Mouse (Mus musculus): ENCODE results near the gene Unc45a. TPM values are rescaled to one million over a fixed set of nuclear protein-coding genes. Genes with fewer than 3 reads are reported as not detected.

The Unc45a gene
- polyA plus RNA-seq, 1 experiment from 2014 or later = 34.7 TPM

- WGBS = 86% methylated on average over 9 of the region's 9 CpGs
- Histone ChIP-seq H3K36me3 (ENCODE audit: control insufficient read depth, insufficient read depth, low read length) (no peaks in the 10 kb centered on the region), H3K9ac (ENCODE audit: low read length) (no peak overlapping the region), H3K27me3 (ENCODE audit: control insufficient read depth, insufficient read depth, low read length) (no peaks in the 10 kb centered on the region), H3K27ac (replicated peaks; ENCODE audit: low read depth, low read length) (no peak overlapping the region), H3K4me2 (ENCODE audit: low read depth, severe bottlenecking) (no peak overlapping the region), H3K4me1 (ENCODE audit: control insufficient read depth, insufficient read depth, low read length) (no peaks in the 10 kb centered on the region), H3K4me3 (ENCODE audit: low read depth, low read length) (no peak overlapping the region), H3K9me3 (ENCODE audit: control insufficient read depth, low read length) (no peaks in the 10 kb centered on the region)
- no peak for ATAC-seq (ENCODE audit: insufficient number of reproducible peaks, low FRiP score, low TSS enrichment, low read depth)
- no peak for DNase-seq (ENCODE audit: low spot score)
Observed at GRCm38 (mm10) chr7:80375376-80376039, 34.7 kb upstream of the Unc45a start.

GRCm38 (mm10) chr7:80374733-80375132 lies 33.9 kb upstream of the Unc45a start:
- H3K27ac ChIP-seq (replicated peaks; ENCODE audit: low read depth, low read length) = no peak overlapping the region
- no peaks in the 10 kb centered on the region for H3K36me3 ChIP-seq (ENCODE audit: control insufficient read depth, insufficient read depth, low read length)
- ATAC-seq (ENCODE audit: insufficient number of reproducible peaks, low FRiP score, low TSS enrichment, low read depth) (no peak), DNase-seq (ENCODE audit: low spot score) (no peak)
- no peak overlapping the region for H3K4me3 ChIP-seq (ENCODE audit: low read depth, low read length)
- H3K27me3 ChIP-seq (ENCODE audit: control insufficient read depth, insufficient read depth, low read length) = no peaks in the 10 kb centered on the region
- H3K4me2 ChIP-seq (ENCODE audit: low read depth, severe bottlenecking) = no peak overlapping the region
- H3K4me1 ChIP-seq (ENCODE audit: control insufficient read depth, insufficient read depth, low read length) = peaks cover 1% of the 10 kb centered on the region; the same call in 1 of the 2 replicates
- H3K9me3 ChIP-seq (ENCODE audit: control insufficient read depth, low read length) = no peaks in the 10 kb centered on the region
- no peak overlapping the region for H3K9ac ChIP-seq (ENCODE audit: low read length)
- 89% methylated on average over 3 of the region's 3 CpGs for WGBS

GRCm38 (mm10) chr7:80374280-80374679 lies 33.5 kb upstream of the Unc45a start:
- Histone ChIP-seq H3K9me3 (ENCODE audit: control insufficient read depth, low read length) (no peaks in the 10 kb centered on the region), H3K4me2 (ENCODE audit: low read depth, severe bottlenecking) (no peak overlapping the region), H3K27ac (replicated peaks; ENCODE audit: low read depth, low read length) (no peak overlapping the region), H3K36me3 (ENCODE audit: control insufficient read depth, insufficient read depth, low read length) (no peaks in the 10 kb centered on the region), H3K4me1 (ENCODE audit: control insufficient read depth, insufficient read depth, low read length) (peaks cover 6% of the 10 kb centered on the region; the same call in 1 of the 2 replicates), H3K4me3 (ENCODE audit: low read depth, low read length) (no peak overlapping the region), H3K9ac (ENCODE audit: low read length) (no peak overlapping the region), H3K27me3 (ENCODE audit: control insufficient read depth, insufficient read depth, low read length) (no peaks in the 10 kb centered on the region)
- no peak for ATAC-seq (ENCODE audit: insufficient number of reproducible peaks, low FRiP score, low TSS enrichment, low read depth)
- WGBS = 71% methylated on average over 3 of the region's 3 CpGs
- no peak for DNase-seq (ENCODE audit: low spot score)

GRCm38 (mm10) chr7:80373850-80374249 lies 33.0 kb upstream of the Unc45a start:
- Histone ChIP-seq H3K27me3 (ENCODE audit: control insufficient read depth, insufficient read depth, low read length) (no peaks in the 10 kb centered on the region), H3K27ac (replicated peaks; ENCODE audit: low read depth, low read length) (no peak overlapping the region), H3K9ac (ENCODE audit: low read length) (no peak overlapping the region), H3K9me3 (ENCODE audit: control insufficient read depth, low read length) (no peaks in the 10 kb centered on the region), H3K4me1 (ENCODE audit: control insufficient read depth, insufficient read depth, low read length) (peaks cover 9% of the 10 kb centered on the region; the same call in 1 of the 2 replicates), H3K36me3 (ENCODE audit: control insufficient read depth, insufficient read depth, low read length) (no peaks in the 10 kb centered on the region), H3K4me3 (ENCODE audit: low read depth, low read length) (no peak overlapping the region), H3K4me2 (ENCODE audit: low read depth, severe bottlenecking) (no peak overlapping the region)
- ATAC-seq (ENCODE audit: insufficient number of reproducible peaks, low FRiP score, low TSS enrichment, low read depth) (no peak), DNase-seq (ENCODE audit: low spot score) (no peak)
- 84% methylated on average over 12 of the region's 12 CpGs for WGBS

- Histone ChIP-seq H3K4me3 (ENCODE audit: low read depth, low read length) (no peak overlapping the region), H3K9me3 (ENCODE audit: control insufficient read depth, low read length) (no peaks in the 10 kb centered on the region), H3K36me3 (ENCODE audit: control insufficient read depth, insufficient read depth, low read length) (peaks cover under 1% of the 10 kb centered on the region), H3K9ac (ENCODE audit: low read length) (no peak overlapping the region), H3K4me1 (ENCODE audit: control insufficient read depth, insufficient read depth, low read length) (peaks cover 9% of the 10 kb centered on the region; the same call in 1 of the 2 replicates), H3K27ac (replicated peaks; ENCODE audit: low read depth, low read length) (no peak overlapping the region), H3K4me2 (ENCODE audit: low read depth, severe bottlenecking) (no peak overlapping the region), H3K27me3 (ENCODE audit: control insufficient read depth, insufficient read depth, low read length) (no peaks in the 10 kb centered on the region)
- 77% methylated on average over 4 of the region's 4 CpGs for WGBS
- no peak for DNase-seq (ENCODE audit: low spot score)
- no peak for ATAC-seq (ENCODE audit: insufficient number of reproducible peaks, low FRiP score, low TSS enrichment, low read depth)
Observed at GRCm38 (mm10) chr7:80373352-80373751, 32.5 kb upstream of the Unc45a start.

- 60% methylated on average over 2 of the region's 2 CpGs for WGBS
- no peaks in the 10 kb centered on the region for H3K27me3 ChIP-seq (ENCODE audit: control insufficient read depth, insufficient read depth, low read length)
- H3K4me1 ChIP-seq (ENCODE audit: control insufficient read depth, insufficient read depth, low read length) = peaks cover 9% of the 10 kb centered on the region; the same call in 1 of the 2 replicates
- no peak overlapping the region for H3K9ac ChIP-seq (ENCODE audit: low read length)
- no peak overlapping the region for H3K4me3 ChIP-seq (ENCODE audit: low read depth, low read length)
- no peak for DNase-seq (ENCODE audit: low spot score)
- no peaks in the 10 kb centered on the region for H3K9me3 ChIP-seq (ENCODE audit: control insufficient read depth, low read length)
- H3K27ac ChIP-seq (replicated peaks; ENCODE audit: low read depth, low read length) = no peak overlapping the region
- no peak overlapping the region for H3K4me2 ChIP-seq (ENCODE audit: low read depth, severe bottlenecking)
- peaks cover 7% of the 10 kb centered on the region for H3K36me3 ChIP-seq (ENCODE audit: control insufficient read depth, insufficient read depth, low read length)
- no peak for ATAC-seq (ENCODE audit: insufficient number of reproducible peaks, low FRiP score, low TSS enrichment, low read depth)
Observed at GRCm38 (mm10) chr7:80372667-80373066, 31.9 kb upstream of the Unc45a start.

GRCm38 (mm10) chr7:80372166-80372565 lies 31.4 kb upstream of the Unc45a start:
- no peak overlapping the region for H3K27ac ChIP-seq (replicated peaks; ENCODE audit: low read depth, low read length)
- no peak overlapping the region for H3K9ac ChIP-seq (ENCODE audit: low read length)
- peaks cover 10% of the 10 kb centered on the region for H3K36me3 ChIP-seq (ENCODE audit: control insufficient read depth, insufficient read depth, low read length)
- H3K27me3 ChIP-seq (ENCODE audit: control insufficient read depth, insufficient read depth, low read length) = no peaks in the 10 kb centered on the region
- no peak overlapping the region for H3K4me3 ChIP-seq (ENCODE audit: low read depth, low read length)
- ATAC-seq (ENCODE audit: insufficient number of reproducible peaks, low FRiP score, low TSS enrichment, low read depth) = no peak
- 90% methylated on average over 3 of the region's 3 CpGs for WGBS
- peaks cover 9% of the 10 kb centered on the region; the same call in 1 of the 2 replicates for H3K4me1 ChIP-seq (ENCODE audit: control insufficient read depth, insufficient read depth, low read length)
- no peak overlapping the region for H3K4me2 ChIP-seq (ENCODE audit: low read depth, severe bottlenecking)
- no peak for DNase-seq (ENCODE audit: low spot score)
- no peaks in the 10 kb centered on the region for H3K9me3 ChIP-seq (ENCODE audit: control insufficient read depth, low read length)

GRCm38 (mm10) chr7:80371041-80371751 lies 30.4 kb upstream of the Unc45a start, which contains the start of gene Man2a2:
Man2a2 (minus strand) TSS chr7:80371375.
- H3K4me2 ChIP-seq (ENCODE audit: low read depth, severe bottlenecking) = peak within 1 kb of the TSS; percentile 71
- WGBS = under 1% methylated on average over 58 of the region's 86 CpGs
- H3K9ac ChIP-seq (ENCODE audit: low read length) = peak within 1 kb of the TSS; percentile 93
- H3K27me3 ChIP-seq (ENCODE audit: control insufficient read depth, insufficient read depth, low read length) = no peaks in the 10 kb centered on the region
- peaks cover 16% of the 10 kb centered on the region for H3K36me3 ChIP-seq (ENCODE audit: control insufficient read depth, insufficient read depth, low read length)
- H3K27ac ChIP-seq (replicated peaks; ENCODE audit: low read depth, low read length) = peak within 1 kb of the TSS; percentile 65
- ATAC-seq (ENCODE audit: insufficient number of reproducible peaks, low FRiP score, low TSS enrichment, low read depth) = peak; percentile 41; the same call in 1 of the 2 replicates
- H3K4me3 ChIP-seq (ENCODE audit: low read depth, low read length) = peak within 1 kb of the TSS; percentile 65
- peak; percentile 78 for DNase-seq (ENCODE audit: low spot score)
- no peaks in the 10 kb centered on the region for H3K9me3 ChIP-seq (ENCODE audit: control insufficient read depth, low read length)
- peaks cover 9% of the 10 kb centered on the region; the same call in 1 of the 2 replicates for H3K4me1 ChIP-seq (ENCODE audit: control insufficient read depth, insufficient read depth, low read length)

All from limb, embryonic 11.5 days (tissue).